Mouse (Mus musculus): ENCODE data around the gene Morn1.

The Morn1 gene

GRCm38 (mm10) chr4:155140795-155141265 lies 54.5 kb downstream of the Morn1 start:
- DNase-seq: peak; percentile 99

DNA sequence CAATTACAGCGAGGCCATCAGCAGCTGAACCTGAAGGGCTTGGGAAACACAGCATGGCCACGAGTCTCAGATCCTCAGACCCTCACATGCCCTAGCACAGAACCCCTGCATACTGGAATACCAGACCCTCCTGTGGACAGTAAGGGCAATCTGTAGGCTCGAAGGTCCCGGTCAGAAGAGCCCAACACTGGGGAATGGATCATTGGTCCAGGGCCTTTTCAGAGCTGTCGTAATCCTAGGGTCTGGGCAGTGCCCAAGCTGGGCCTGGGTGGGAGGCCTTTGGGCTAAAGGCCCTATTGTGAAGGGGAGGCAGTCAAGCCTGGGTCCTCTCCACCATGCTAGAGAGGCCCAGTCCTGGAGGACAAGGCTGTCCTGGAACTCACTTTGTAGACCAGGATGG lies 56.5 kb downstream of the Morn1 start:
- peak; percentile 92 for DNase-seq

- DNase-seq: peak; percentile 95
Observed at GRCm38 (mm10) chr4:155143411-155143810, 57.0 kb downstream of the Morn1 start.

- peak; percentile 99 for DNase-seq
Observed at GRCm38 (mm10) chr4:155143871-155144502, 57.6 kb downstream of the Morn1 start.

DNA sequence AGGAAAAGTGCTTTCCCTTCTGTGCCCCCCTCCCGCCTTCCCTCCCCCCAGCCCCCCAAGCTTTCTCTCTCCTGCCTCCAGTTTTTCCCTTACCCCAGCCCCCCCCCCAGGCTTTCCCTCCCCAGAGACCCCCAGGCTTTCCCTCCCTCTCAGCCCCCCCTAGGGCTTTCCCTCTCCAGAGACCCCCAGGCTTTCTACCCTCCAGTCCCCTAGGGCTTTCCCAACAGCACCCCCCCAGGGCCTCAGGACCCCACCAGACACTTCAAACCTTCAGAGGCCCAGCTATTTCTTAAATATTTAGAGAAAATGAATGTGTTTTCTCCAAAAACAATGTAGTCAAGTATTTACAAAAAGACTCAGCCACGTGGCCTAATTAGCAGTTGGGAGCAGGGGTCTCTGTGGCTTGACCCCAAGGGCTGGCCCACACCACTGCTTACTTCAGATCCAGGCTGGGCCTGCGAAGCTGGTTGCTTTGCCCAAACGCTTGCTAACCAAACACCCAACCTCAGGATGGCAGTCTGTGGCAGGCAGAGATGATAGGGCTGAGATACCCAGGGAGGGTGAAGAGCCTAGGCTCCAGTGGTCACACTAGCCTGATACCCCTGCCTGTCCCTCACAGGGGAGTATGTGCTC lies 58.3 kb downstream of the Morn1 start:
- peak; percentile 95 for DNase-seq

DNA sequence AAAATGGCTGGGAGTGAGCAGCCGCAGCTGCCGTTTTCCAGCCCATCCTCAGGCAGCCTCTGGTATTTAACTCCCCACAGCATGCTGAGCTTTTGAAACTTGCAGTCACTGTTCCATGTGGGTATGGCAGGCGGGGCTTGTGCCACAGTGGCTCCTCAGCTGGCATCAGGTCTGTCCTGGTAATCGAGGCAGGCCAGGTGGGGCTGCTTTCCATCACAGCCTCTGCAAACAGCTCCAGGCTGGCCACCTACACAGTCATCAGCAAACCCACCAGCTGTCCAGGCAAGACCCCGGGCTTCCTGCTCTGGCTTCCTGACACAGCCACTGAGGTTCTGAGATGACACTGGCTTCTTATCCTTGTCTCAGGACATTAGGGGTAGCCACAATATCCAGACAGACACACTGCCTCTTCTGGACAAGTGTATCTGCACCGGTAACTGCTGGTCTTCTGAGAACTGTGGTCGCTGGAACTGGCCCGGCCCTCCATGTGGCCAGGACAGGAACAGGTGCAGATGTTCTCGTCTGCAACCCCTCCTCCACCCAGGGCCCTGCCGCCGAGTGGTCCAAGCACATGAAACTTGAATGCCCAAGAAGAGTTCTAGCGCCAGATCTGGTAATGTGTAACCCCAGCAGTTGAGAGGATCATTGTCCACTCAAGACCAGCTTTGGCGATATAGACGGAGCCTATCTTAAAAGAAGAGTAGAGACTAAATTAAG lies 59.9 kb downstream of the Morn1 start:
- DNase-seq: peak; percentile 93

- DNase-seq: no peak
Observed at GRCm38 (mm10) chr4:155148453-155148852, 62.1 kb downstream of the Morn1 start.

GRCm38 (mm10) chr4:155148910-155149698 lies 62.7 kb downstream of the Morn1 start:
- DNase-seq: peak; percentile 99

DNA sequence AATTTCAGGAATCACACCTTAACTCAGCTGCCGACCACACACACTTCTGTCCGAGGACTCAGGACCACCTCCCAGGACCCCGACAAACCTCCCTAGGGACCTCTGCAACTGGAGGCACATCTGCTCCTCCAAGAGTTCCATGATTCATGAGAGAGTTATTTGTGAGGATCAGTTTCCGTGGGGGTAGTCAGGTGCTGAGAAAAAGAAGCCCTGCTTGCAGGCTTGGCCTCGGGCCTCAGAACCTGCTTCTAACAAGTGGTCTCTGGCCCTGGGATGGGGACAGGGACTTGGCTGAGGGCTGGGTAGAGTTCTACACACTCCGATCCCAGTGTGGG lies 63.5 kb downstream of the Morn1 start:
- DNase-seq: no peak

DNA sequence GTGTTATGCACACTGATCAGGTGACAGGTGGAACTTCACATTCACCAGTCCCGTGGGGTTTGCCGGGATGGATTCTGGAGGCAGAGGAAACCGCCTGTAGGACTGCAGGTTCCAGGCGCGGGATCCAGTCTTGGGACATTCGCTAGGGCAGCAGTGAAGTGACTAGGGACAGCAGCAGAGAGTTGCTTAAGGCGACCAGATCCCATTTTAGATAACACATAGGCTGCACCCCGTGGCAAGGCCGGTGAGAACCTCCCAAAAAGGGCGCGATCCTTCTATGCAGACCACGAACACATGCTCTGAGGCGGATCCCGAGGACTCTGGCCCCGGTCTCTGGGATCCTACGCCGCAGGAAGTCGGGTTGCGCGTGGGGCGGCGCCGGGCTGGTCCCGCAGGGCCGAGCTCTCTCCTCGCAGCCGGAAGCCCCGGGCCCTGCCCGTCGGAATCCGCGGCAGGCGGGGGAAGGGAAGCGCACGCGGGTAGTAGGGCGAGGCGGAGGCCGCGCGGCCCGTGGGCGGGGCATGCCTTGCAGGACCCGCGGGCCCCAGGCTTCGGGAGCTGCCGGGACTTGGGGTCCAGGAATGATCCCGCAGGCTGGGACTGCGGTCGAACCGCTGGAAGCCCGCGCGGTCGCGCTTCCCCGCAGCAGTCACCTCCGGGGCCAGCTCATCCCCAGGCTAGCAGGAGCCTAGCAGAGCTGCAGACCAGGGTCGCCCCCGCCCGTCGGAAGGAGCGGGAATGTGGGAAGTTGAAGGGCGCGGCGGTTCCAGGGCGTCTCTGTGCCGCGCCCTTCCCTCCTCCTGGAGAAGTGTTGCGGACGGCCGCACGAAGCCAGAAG lies 64.1 kb downstream of the Morn1 start:
- peak; percentile 100 for DNase-seq

DNA sequence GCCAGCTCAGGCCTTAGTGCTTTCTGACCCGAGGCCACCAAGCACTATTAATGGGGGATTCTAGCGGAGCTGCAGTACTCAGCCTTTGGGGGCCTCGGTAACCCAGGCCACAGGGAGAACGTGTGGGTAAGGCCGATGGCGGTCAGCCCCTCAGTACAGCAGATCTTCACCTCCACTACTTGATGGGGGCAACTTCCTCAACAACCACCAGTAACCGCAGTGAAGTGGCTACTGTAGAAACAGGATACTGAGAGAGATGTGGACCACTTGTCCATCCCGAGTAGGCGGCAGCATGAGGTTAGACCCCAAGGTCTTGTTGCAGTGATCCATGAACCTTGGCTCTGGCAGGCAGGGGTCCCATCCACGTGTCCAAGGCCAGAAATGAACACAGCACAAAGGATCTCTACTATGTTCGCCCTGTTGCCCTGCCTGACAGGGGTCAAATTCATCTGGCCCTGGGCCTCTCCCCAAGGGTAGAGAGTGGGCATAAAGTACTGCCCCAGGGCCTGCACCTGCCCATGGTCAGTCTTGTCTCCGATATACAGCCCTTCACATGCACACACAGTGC lies 64.9 kb downstream of the Morn1 start:
- DNase-seq: no peak

GRCm38 (mm10) chr4:155151845-155152244 lies 65.5 kb downstream of the Morn1 start:
- DNase-seq: peak; percentile 95

DNA sequence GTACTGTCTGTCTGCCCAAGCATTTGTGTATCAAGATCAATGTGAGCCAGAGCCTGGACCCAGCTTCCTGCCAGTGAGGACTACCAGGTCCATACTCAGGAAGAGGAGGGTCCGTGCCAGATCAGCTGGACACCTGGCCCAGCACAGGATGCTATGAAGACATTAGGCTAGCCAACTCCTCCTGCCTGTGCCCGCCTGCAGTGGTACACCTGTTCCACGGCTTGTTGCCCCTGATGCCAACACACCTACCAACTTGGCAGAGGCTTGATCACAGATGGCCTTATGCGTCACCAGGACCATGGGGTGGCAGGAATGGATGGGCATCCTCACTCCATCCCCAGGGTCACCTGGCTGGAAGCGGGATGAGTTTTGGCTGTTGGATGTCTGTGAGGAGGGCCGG lies 66.1 kb downstream of the Morn1 start:
- DNase-seq: peak; percentile 96

GRCm38 (mm10) chr4:155153389-155154072 lies 67.2 kb downstream of the Morn1 start:
- no peak for DNase-seq

DNA sequence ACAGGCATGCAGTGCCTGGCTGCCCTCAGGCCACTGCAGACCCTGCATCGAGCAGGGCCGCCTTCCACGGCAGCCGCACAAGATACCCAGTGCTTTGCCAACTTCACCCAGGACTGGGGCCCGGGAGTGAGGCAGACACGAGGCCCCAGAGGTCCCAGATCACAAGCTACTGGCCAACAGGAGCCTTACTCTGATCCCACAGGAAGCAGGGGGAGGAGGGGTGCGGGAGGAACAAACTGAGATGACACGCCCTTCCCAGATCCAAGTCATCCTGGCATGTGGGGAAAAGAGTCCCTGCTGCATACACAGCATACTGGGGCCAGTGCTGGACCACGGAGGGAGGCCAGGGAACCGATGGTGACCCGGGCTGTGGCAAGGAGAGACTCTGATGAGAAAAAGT lies 68.6 kb downstream of the Morn1 start:
- DNase-seq: peak; percentile 98

- DNase-seq: no peak
Observed at GRCm38 (mm10) chr4:155156734-155157133, 70.4 kb downstream of the Morn1 start.

DNA sequence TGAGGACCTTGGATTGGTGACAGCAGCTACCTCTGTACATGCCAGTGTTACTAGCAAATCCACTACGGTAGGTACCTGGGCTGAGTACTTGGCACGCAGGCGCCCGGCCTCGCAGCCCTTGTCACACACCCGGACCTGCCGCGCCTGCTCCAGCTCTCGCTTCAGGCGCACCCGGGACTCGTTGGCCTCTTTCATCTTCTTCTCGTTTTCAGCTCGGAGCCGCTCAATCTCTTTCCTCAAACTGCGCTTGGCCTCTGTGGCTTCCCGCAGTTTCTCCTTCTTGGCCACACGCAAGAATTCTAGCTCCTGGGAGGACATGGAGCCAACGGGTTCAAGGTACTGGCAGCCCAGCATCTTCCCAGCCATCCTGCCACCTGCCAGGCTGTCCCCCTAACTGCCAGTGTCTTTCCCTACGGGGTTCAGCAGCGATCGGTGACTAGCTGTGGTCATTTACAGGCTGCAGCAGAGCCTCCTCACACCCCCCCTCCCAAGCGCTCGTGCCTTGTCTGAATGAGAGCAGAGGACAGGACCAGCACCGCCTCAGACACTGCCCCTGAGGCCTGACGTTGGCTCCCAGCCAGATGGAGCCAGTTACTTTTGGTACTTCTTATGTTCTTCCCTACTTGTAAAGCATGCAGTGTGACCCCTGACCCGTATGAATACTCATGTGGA lies 71.6 kb downstream of the Morn1 start:
- DNase-seq: no peak

DNA sequence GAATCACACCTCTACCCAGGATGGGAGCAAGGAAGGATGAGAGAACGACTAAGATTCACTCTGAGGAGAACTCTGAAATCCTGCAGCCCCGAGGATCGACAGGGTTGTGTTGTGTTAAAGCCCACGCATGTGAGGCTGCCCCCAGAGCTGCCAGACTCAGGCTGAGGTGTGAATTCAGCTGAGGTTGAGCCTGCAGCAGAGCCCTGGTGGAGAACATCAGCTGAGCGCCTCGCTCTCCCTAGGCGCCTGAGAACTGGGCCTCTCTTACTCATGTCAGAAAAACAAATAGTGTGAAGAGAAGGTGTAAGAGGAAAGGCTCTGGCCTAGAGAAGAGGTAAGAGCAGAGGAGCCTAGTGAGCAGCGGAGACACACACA lies 72.2 kb downstream of the Morn1 start:
- no peak for DNase-seq

DNA sequence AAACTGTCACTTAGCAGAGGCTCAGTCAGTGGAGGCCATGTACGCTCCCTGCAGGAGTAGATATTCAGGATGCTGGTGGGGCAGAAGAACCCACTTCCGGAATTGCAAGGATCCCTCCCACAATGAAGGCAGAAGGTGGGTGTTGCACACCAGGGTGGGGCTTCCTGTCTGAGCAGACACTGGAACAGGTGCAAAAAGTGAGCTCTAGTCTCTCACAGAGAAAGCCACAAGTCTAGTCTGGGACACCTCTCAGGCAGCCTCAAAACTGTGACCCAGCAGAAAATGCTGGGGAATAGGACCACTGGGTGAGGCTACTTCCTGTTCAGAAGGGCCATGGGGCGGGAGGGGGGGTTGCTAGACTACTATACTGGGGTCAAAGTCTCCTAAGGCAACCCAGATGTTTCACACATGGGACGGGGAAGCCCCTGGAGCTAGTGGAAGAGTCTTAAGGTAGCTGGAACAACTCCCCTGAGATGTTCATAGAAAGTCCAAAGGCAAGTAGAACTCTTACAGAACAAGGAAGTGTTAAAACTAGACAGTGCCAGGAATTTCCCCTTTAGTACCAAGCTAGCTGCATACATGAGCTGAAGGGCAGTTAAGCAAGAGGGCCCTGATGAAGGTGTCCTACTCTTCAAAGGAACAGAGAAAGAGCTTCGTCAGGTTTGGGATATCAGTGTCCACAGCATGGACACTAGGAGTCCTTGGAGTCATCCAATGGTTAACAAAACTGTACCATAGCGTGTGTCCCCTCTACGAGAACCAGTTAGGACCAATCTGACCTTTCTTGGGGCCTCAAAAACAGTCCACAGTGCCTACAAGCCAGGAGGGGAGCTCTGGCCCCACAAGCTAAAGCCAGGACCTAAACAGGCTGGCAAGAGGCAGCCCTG lies 76.3 kb downstream of the Morn1 start:
- peak; percentile 95 for DNase-seq

DNA sequence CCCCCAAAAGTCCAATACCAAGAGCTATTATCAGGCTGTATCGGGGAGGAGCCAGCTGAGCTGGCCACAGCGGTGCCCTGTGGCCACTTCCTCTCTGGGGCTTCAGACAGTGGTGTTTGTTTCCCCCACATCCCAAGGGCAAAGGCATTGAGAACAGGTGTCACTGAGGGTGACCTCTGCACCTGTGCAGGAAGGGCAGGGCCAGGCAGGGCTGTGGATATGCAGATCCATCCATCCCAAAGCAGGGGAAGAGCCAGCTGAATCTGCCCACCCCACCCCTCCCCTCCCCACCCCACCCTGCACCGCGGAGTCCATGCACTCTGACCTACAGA lies 76.9 kb downstream of the Morn1 start:
- no peak for DNase-seq
